Comparison of ENCODE assay signal across 7 mouse cellular contexts in the genomic region with DNA sequence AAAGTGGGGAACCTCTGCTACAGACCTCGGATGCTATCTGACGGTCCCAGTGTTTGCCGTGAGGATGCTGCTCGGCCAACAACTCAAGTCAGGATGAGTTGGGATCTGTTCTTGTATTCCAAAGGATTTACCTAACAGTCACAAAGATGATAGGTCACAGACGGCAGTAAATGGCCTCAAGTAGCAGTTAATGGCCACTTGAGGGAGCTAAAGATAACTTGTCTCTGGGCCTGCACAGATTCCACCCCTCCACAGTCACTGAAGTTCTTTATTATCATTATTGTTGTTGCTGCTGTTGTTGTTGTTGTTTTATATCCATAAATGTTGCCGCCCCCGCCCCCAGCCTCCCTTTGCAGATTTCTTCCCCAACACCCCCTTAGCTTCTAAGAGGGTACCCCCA.
DNase-seq lines count a peak whose midpoint lies in the region; ATAC-seq and TF ChIP-seq lines count a peak whose summit lies in the region.

No protein-coding gene starts in this region.

- ATAC-seq in activated CD4-positive, CD25-positive, alpha-beta regulatory T cell, adult 4 months, result no peak

- no peak overlapping the region for H3K27ac ChIP-seq in MEL (ENCODE audit: control insufficient read depth, low read depth, low read length)

- no peaks in the 10 kb centered on the region for H3K27me3 ChIP-seq in MEL (ENCODE audit: control insufficient read depth in 1 of 2, insufficient read depth in 2 of 2, low read length in 2 of 2)

- no peak for TF ChIP-seq EP300 in MEL (IDR thresholded peaks at IDR 0.05; ENCODE audit: low read depth in 1 of 2, low read length in 2 of 2)

- no peaks in the 10 kb centered on the region for H3K79me2 ChIP-seq in MEL (ENCODE audit: control insufficient read depth, insufficient read depth, low read length, poor library complexity)

- no peaks in the 10 kb centered on the region for H3K9me3 ChIP-seq in MEL (replicated peaks; ENCODE audit: insufficient read depth, low read length)

- H3K4me1 ChIP-seq in MEL (ENCODE audit: control insufficient read depth in 1 of 2, insufficient read depth in 2 of 2, low read length in 2 of 2), result peaks cover 2 to 4% of the 10 kb centered on the region in 2 experiments; a peak in 3 of 4 replicates

- DNase-seq in kidney, adult 9 months, result peak; percentile 30
- DNase-seq in kidney, adult 18-20 months, result no peak
- peak; percentile 53 for DNase-seq in CD4-positive, CD25-positive, alpha-beta regulatory T cell, adult 2 months (ENCODE audit: low read depth, low spot score)
- DNase-seq in MEL (ENCODE audit: low read depth, low spot score) (peak; percentile 68), MN1 (ENCODE audit: low spot score) (no peak)
- DNase-seq in kidney, postnatal 36 days, result peak; percentile 20 to 24

- peaks cover 0 to 6% of the 10 kb centered on the region in 2 experiments; a peak in 2 of 4 replicates for H3K36me3 ChIP-seq in MEL (ENCODE audit: control insufficient read depth in 1 of 2, insufficient read depth in 2 of 2, low read length in 2 of 2)

- TF ChIP-seq RAD21 in MEL (IDR thresholded peaks at IDR 0.05; ENCODE audit: low read depth, low read length), result peak; percentile 62

- no peak overlapping the region for H3K4me3 ChIP-seq in MEL (ENCODE audit: control insufficient read depth in 1 of 2, insufficient read depth in 1 of 2, low read depth in 2 of 2, low read length in 2 of 2)

- H3K9ac ChIP-seq in MEL (ENCODE audit: control insufficient read depth, low read depth, low read length, poor library complexity, severe bottlenecking), result no peak overlapping the region; the same call in 1 of the 2 replicates

- TF ChIP-seq POLR2A in MEL (IDR thresholded peaks at IDR 0.05; ENCODE audit: control insufficient read depth in 1 of 2, insufficient read depth in 1 of 2, low read depth in 1 of 2, low read length in 2 of 2, poor library complexity in 1 of 2), result no peak

- TF ChIP-seq CTCF in MEL (IDR thresholded peaks at IDR 0.05 in 2 of 3, conservative IDR thresholded peaks at IDR 0.05 in 1 of 3; ENCODE audit: control insufficient read depth in 1 of 3, insufficient read depth in 1 of 3, low read depth in 2 of 3, low read length in 3 of 3, poor library complexity in 1 of 3, severe bottlenecking in 1 of 3), result peak; percentile 26 to 74 (median 74); a peak in 5 of 6 replicates

TF ChIP-seq in MEL, 35 proteins besides CTCF, POLR2A, EP300 and RAD21:
- TF ChIP-seq SIN3A (IDR thresholded peaks at IDR 0.05; ENCODE audit: low read length) (0 out of 2 replicates have a peak, but pooled peaks have one; percentile 4), E2F4 (IDR thresholded peaks at IDR 0.05; ENCODE audit: borderline replicate concordance, low read depth, low read length) (no peak), SMC3 (IDR thresholded peaks at IDR 0.05; ENCODE audit: low read depth, low read length) (peak; percentile 83), ZC3H11A (IDR thresholded peaks at IDR 0.05; ENCODE audit: low read depth, low read length) (peak; percentile 70)

Comparison
In these comparisons a context has a peak if more than half of its experiments do, and no peak if none do; other contexts are left out.
1. DNase-seq: peak in kidney, adult 9 months (single experiment), CD4-positive, CD25-positive, alpha-beta regulatory T cell, adult 2 months (single experiment), MEL (single experiment) and kidney, postnatal 36 days (2 of 2); none in kidney, adult 18-20 months (single experiment) and MN1 (single experiment).